Mouse (Mus musculus): Measurements from ENCODE around the gene Hacd2.
A peak's percentile ranks its signal among the peaks of the same experiment; 100 is the strongest.

Gene Hacd2

DNA sequence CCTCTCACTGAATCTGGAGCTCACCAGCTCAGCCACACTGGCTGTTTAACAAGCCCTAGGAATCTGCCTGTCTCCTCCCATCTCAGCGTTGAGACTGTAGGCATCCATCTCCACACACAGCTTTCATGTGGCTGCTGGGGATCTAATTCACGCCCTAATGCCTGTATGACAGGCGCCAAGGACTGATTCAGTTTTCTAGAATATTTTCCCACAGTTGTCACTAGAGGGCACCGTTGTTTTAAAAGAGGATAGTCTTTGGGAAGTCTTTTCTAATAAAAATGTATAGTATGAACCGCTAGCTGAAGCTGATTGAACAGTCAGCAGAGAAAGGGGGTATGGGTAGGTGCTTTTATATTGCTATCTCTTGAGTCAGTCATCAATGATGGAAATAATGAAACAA is 34.1 kb downstream of the Hacd2 start:
- no peak for DNase-seq

DNA sequence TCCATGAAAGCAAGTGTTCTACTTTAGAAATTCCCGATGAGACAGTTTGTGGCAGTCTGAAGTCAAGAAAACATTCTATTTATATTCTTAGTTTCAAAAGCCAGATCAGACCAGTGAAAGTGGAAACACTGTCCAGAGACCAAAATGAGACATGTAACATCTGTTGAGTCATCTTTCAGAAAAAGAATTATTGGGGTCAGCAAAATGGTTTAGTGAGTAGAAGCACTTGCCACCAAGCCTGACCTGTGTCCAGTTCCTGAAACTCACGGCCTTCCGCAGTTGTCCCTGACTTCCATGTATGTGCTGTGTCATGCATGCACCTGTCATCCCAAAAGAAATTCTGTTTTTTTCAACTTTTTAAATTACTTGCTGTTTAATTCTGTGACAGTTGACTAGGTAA is 34.6 kb downstream of the Hacd2 start:
- DNase-seq = no peak

DNA sequence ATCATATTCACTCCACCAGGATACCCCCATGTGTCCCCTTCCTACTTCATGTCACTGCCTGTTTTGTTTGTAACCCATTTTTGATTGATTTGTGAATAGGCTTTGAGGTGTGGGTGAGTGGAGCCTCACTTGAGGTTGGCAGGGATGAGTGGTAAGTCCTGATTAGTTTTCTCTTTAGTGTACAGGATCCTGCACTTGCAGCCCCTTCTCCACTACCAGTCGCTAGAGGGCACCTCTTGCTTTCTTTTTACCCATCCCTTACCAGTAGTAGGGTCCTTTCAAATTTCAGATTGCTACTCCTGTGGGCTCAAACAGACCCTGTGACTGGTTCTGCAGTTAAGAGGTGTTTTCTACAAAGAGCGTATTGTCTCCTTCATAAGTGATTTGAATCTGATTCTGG is 38.8 kb downstream of the Hacd2 start:
- DNase-seq = no peak

DNA sequence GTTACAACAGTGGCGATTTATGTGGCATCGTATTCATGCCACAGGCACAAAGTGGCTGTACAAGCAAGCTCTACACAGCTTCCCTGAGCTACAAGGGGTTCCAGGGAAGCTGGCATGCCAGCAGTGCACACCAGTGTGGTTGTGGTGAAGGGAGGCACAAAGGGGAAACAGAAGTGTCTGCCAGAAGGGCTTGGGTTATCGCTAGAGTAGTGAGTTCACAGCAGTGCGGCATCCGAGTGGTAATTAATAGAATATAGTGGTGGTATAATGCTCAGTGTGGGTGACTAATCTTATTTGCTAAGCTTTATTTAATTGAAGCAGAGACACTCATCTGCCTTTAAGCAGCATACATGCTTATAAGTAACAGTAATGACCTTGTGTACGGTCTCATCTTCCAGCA is 43.5 kb downstream of the Hacd2 start:
- DNase-seq = no peak

DNA sequence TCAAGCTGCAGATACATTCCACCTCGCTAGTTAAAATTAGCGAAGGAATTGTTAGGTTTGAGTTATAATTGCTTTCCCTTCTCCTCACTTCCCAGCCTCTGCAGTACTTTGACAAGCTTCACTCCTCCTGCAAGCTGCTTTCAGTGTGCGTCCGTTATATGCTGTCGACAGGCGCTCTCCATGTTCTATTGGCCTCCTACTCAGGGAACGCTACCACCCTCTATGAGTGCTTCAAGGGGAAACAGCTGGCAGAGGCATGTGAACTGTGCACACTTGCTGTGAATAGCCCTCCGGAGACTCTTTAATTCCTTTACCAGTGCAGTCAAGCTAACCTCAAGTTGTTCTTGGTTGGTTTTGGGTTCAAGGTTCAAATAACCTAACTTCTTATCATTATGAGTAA is 44.9 kb downstream of the Hacd2 start:
- DNase-seq = no peak

DNA sequence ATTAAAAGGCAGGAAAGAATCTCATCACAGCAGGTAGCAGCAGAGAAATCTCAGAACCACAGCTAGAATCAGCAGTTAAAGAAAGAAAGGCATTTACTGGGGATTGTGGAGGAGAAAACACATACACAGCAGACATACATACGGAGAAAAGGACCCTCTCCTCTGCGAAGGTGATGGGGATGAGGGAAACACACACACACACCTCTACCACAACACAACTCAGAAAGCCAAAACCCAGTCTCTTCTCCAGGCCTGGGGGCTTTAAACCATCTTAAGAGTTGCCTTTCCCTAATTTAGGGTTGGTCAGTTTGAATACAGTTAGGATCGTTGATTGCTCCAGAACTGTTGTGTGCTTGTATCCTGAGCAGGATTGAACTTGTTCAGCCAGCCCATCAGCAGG is 45.4 kb downstream of the Hacd2 start:
- DNase-seq = no peak

DNA sequence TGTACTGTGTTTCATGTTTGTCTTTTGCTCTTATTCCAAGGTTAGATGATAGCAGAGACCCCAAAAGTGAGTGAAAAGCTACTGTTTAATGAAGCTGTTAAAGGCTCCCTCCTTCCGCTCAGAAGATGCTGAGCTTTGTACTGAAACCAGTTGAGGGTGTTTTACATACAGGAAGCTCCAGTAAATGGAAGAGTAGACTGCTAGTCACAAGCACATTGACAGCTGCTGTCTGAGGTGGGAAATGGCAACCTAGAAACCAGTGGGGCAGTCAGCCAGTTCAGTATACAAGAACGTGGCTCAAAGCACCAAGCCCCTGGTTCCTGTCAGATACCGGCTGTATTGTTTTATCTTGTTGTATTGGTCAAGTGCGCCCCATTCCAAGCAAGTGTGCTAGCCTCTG is 46.7 kb downstream of the Hacd2 start:
- no peak for DNase-seq

DNA sequence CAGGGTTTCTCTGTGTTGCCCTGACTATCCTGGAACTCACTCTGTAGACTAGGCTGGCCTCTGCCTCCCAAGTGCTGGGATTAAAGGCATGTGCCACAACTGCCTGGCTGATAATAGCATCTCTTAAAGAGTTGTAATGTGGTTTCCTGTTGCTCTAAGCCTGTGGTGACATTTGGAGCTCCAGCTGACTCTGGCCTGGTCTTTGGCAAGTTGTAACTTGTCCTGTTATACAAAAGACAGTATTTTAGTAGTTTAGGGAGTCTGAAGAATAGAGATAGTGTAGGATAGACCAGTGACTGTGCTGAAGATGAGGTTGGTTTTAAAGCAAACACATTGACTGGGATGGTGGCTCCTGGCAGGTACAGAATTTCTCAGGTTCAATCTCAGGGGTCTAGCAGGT is 52.2 kb downstream of the Hacd2 start:
- DNase-seq = no peak

DNA sequence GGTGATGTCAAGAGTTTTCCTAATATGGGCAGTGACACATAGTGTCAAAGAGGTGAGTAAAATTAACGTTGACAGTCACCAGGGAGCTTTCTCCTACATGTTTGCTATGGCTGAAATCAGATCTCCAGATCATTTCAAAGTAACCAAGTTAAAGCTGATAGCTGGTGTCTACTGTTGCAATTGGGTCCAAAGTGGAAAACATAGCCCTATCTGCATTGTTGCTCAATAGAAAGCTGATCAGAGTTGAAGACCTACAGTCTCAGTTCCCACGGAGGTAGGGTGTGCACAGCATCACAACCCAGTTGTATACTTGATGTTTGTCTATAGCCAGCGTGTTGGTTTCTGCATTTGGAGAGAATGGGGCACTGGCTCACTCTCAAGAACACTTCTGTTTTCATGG is 53.4 kb downstream of the Hacd2 start:
- no peak for DNase-seq

DNA sequence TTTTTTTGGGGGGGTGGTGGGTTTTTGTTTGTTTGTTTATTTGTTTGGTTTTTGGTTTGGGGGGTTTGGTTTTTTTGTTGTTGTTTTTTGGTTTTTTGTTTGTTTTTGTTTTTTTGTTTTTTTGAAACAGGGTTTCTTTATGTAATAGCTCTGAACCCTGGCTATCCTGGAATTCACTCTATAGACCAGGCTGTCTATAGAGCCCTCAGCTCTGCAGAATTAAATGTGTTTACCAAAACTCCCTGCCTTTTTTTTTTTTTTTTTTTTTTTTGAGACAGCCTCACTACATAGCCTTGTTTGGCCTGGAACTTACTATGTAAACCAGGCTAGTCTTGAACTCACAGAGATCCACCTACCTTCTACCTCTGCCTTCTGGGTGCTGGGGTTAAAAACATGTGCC is 71.3 kb downstream of the Hacd2 start:
- DNase-seq = no peak

DNA sequence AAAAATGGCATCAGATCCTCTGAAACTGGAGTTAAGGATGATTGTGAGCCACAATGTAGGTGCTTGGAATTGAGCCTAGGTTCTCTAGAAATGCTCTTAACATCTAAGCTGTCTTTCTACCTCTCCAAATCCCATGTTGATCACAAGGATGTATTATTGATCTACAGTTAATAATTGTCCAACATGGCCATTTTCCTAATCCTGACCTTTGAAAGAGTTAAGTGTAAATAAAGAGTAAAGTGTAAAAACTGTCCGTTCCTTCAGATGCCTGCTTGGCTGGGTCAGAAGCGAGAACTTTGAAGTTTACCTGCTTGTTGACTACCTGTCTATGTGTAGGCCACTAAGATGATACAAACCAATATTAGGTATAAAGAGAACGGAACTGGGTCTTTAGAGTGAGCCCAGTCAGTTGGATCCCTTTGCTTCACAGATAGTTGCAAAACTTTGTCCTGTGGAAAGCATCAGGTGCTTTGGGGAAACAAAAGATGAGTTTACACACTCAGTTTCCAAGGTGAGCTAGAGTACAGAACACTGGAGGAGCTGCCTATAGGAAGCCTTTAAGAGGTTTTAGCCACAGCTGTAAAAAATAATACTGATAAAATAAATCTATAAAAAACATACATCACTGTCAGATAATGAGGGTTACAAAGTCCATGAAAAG is 75.8 kb downstream of the Hacd2 start:
- no peak for DNase-seq

DNA sequence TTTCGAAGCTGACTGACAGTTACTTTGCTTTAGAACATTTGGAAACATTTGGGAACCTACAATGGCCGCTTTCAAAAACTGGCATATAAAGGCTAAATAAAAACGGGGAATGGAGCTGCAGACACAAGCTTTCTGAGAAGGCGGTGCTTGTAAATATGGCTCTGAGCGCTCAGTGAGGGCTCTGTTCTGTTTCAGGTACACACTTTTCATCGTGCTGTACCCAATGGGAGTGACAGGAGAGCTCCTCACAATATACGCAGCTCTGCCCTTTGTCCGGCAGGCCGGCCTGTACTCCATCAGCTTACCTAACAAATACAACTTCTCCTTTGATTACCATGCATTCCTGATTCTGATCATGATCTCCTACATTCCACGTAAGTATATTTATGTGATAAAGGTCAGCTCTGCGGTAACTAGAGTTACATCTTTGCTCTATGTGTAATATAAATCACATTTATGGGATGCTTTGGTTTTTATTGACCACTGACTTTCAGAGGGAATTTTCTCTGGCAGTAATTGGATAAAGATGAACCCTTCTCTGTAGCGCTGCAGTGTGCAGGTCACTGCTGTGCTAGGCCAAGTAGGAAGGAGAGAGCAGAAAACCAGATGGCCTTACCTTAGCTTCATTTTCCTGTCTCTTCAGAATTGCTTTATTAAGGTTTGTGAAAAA is 79.7 kb downstream of the Hacd2 start:
- no peak for DNase-seq

DNA sequence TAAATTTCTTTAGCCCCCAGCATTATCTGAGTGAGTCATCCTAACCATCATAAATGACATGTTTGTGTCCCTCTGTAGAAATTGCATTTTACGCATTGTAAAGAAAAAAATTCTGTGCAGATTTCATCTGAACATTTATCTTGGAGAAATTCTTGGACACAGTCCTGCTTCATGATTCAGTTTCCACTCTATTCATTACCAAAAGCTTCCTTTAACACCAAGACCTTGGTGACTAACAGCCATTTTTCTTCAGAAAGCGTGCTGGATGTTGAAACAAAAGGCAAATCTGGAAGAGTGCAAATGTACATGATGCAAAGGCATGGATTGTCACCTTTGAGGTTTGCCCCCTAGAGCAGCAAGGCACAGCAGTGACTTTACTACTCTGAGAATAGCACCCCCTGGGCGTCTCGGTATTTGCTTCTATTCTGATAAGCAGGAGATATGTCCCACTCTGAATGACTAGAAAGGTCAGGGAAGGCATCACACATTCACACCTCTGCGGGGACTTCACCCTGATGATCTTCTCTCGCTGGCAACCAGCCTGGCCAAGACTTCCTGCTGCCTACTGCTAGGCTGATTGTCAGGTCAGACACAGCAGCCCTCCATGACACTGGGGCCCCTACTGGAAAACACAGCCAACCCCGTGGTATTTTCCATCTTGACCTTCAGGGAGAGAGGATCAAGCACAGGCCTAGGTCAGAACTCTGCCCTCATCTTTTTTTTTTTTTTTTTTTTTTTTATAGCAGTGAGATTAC is 80.8 kb downstream of the Hacd2 start:
- DNase-seq = no peak

DNA sequence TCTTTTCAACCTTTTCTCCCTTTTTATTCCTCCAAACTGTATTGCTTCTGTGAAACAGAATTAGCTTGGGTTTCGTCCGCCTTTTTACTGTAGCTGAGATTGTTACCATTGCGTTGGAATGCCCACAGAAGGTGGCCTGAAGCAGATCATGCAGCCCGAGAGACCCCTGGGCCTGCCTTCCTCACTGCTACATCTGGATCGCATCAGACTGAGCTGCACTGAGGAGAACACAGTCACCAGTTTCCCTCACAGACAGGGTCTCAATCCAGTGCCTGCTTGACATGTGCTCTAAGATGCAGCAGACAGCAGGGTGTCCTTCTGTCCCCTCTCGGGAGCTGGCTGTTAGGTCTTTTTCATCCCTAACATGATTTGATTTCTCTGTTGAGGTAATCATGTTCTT is 85.8 kb downstream of the Hacd2 start:
- DNase-seq = no peak

DNA sequence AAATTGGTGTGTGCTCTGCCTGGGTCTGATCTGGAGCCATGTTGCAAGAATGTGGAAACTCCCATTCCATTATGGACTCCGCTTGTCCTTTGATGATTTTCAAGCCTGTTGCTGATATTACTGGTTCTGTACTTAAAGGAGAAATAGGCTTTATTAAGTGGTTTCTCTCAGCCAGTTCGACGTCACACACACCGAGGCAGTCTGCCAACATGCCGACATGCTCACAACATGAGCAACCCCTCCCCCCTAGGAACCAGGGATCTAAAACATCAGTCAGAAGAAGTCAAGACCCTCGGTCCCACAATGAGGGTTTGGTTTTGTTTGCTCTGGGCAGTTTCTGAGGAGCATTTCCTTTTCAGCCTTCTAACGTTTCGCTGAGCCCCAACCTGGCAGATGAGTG is 86.9 kb downstream of the Hacd2 start:
- DNase-seq = no peak

DNA sequence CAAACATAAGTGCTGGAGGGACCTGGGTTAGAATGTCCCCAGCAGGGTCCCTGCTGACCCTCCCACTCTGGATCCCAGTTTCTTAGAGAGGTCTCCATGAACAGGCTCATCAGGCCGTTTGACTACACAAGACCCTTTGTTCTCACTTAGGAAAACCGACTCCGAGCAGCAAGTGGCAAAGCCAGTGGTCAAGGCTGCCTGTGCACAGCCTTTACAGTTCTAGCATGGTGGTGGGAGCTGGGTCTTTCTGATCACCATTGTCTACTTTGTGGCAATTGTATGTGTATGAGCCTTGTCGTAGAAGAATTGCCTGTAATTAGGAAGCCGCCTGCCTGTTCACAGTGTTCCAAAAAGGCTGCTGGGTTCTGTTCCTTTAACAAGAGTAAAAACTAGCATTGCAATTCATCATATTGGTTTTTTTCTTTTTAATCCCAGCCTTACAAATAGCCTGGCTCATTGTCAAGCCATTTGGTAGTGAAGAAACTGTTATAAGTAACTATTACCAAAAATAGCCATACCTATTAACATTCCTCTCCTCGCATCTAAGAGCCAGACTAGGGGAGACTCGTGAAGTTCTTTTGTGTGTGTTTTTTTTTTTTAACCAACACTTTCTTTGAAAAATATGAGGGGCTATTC is 87.5 kb downstream of the Hacd2 start:
- no peak for DNase-seq

DNA sequence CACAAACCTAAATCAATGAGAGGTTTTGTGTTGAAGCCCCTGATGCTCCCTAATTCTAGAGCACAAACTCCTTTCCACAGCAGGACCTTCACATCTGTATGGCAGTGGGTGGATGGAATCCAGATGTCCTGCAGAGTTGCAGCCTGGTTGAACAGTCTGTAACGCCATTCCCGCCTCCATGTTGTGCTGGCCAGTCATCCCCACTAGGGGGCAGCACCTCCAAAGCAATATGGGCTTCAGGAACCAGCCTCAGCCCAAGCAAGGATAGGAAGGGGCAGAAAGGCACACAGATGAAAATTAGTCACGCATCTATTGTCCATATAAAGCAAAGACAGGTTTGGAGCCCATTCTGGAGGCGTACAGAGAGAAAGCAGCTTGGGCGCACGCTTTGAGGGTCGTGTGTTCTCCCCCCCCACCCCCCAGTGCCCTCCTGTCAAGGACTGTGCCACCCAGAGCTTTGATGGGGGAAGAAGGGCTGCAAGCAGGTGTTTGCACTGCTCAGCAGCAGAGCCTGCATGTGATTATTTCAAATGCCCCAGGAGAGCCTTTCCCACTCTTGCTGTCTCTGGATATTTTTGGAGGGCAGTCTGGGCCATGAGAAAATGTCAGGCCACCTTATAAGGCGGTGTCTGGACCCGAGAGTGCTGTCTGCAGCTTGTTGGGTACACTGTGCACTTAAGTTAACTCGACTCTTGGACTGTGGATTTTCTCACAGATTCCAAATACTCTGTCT is 88.3 kb downstream of the Hacd2 start:
- DNase-seq = peak; percentile 82

DNA sequence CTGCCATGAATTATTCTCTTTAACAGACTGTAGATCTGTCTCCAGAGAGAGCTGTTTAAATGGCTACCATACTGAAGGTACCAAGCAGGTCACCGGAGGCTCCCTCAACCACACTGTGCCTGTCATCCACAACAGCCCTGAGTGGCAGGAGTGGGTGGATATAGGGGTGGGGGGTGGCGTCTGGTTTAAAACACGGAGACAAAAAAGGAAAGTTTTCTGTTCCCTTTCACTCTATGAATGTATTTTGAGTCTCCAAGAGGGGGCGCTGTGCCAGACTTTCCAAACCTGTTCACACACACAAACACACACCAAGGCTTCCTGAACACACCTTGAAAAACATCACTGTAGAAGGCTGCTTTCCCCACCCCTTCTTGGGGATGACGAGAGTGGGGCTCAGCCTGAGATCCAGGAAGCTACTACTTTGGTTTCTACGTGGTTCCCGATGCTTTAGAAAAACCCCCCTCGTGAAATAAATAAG is 89.0 kb downstream of the Hacd2 start:
- no peak for DNase-seq

DNA sequence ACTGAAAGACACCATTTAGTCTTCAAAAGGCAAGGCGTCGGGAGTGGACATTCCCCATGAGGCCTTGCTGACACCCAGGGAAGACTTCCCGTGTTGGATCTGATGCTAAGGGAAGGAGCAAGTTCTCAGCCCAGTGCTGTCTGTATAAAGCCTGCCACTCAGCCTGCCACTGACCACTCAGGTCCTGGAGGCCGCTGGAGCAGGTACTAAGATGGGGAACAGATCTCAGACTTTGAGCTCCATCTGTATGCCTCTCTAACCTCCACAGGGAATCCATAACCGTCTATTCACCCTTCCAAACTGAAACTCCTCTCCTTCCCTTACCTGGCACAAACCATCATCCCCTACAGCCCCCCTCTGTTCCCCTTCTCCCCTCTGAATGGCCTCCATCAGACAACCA is 91.3 kb downstream of the Hacd2 start:
- no peak for DNase-seq

DNA sequence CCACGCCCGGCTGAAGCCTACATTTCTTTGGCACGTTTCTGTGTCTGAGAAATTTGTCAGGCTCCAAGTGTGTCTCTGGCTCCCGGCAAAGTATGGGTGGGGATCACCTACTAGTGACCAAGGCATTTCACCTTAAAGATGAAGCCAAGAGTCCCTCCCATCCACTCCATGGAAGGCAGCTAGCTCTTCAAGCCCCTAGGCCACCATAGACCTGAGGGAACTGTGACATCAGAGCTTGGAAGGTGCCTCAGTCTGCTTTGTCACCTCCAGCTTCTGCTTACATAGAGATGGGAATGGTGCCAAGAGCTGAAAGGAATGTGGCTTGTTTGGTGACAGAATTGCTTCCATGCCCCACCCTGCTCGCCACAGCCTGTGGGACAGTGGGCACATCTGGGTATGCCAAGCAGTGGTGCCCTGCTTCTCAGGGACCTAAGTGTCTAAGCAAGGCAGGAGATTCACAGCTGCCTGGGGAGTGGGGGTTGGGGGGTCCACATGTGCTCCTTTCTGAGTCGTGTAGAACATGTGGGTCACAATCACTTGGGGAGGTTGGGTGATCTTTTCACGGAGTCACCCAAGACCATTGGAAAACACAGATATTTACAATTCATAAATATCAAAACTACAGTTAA is 94.2 kb downstream of the Hacd2 start:
- DNase-seq = no peak

DNA sequence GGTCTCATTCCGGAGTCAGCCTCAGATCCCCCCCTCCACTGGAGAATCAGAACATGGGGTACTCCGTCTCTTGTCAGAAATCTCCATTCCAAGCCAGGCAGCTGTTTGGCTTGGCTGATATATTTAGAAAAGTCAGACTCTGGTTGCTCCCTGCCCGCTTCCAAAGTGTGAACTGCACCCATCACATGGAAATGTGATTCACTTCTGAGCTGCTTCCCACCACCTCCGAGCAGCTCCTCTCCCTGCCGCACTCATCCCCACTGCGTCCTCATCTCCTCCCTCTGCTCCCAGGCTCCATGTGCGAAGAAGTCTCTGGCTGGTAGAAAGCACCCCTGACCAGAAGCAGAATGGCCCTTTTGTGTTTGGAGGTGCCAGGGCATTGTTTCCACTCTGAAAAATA is 95.2 kb downstream of the Hacd2 start:
- no peak for DNase-seq

DNA sequence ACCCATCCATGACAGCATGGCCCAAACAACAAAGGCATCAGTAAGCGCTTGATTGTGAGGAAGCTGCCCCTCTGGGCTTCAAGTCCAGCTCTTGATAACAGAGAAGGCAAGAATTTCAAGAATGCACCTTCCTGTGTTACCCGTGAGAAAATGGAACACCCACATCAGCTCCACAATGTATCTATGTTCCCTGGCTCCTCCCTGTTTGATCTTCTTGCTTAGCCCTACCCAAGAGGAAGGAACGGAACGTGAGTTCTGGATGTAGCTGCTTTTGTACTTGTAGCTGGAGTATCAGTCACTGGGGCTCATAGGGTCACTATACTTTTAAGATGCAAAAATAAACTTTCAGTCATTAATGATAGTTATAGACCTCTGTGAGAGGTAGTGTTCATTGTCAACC is 98.4 kb downstream of the Hacd2 start:
- DNase-seq = no peak

DNA sequence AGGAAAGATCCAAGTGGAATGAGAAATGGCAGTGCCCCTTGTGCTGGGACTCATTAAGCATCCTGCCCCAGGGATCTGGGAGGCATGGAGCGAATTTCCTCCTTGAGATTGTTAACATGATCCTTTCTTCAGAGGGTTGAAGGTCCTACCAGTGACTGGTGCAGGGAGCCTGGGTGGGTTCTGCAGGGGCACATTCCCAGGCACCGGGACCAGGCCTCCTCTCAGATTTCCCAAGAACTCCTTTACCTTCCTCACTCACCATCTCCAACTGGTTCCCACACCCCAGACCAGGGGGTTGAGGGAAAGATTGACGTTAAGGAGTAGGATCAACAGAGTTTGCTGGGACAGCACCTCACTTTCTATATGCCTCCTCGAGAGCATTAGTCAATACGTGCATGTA is 105.0 kb downstream of the Hacd2 start:
- no peak for DNase-seq
